Mouse (Mus musculus) mature B cell (primary cell): ENCODE data around the gene Clec2i.
"Not testable (repeated sequence)": the region's sequence is repeated elsewhere in the genome, so short reads cannot be mapped to it uniquely, and the experiment has no call there.

Experiments
- in situ Hi-C: fragments of 300-500 bp; cut with MboI; formaldehyde crosslinking; loops from 2 replicates; pipeline ENCODE4 v1.14.3; 2019

Gene Clec2i

DNA sequence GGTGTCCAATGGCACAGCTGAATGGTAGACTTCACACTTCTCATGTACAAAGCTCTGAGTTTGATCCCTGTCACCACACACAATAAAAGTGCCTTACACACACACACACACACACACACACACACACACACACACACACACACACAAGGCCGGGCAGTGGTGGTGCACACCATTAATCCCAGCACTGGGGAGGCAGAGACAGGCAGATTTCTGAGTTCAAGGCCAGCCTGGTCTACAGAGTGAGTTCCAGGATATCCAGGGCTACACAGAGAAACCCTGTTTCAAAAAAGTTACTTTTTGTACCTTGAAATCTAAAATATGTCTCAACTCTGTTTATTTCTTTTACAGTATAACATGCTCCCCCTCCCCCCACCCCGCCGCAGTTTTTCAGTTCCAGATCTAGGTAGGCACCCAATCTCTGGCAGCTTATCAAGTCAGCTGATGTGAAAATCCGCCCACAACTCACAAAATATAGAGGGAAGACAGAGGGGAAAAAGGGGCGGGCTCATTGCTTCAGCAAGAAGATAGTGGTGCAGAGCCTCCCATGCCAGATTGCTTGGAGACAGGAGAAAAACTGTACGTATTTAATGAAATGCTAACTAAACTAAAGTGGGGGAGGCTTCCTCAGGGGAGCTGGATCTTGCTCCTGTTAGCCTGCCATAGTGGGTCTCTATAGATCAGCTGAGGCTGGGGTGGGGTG lies at the start of gene Clec2i:
Gene Clec2i, plus strand, starts transcription at position 498 of the 700 bp plus-strand sequence.
- in situ Hi-C loops: not testable (repeated sequence)

DNA sequence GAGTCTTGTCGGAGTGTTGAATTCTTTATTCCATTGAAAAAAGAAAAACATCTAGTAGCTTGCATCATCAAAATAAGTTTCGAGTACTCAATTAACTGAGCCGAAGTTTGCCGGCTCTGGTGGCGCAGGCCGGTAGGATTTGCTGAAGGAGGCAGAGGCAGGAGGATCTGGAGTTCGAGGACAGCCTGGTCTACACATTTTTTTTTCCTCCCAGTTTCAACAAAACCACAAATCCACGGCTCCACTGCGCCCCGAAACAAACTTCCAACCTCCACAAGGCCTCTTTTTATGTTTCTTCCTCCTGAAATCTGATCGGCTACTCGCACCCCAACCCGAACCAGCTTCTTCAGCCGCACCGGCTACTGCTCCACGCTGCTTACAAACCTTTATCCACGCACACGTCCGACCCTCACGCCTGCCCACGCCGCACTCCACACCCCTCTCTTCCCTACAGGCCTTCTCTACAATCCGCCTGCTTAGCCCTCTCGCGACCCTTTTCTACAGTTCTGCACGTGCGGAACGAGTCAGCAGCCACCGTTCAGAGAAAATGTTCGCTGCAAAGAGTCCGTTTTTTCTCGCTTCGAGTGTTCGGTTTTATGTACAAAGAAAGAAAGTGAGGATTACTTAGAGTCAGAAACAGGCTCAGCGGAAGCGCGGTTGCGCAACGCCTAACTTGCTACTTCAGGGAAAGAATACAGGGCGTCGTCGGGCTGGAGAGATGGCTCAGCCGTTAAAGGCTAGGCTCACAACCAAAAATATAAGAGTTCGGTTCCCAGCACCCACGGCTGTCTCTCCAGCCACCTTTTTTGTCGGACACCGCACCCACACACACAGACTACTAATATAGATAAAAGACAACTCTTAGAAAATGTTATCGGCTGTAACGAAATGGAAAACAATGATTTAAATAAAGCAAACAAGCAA lies 48.8 kb upstream of the Clec2i start:
- in situ Hi-C loops: no loop called here

DNA sequence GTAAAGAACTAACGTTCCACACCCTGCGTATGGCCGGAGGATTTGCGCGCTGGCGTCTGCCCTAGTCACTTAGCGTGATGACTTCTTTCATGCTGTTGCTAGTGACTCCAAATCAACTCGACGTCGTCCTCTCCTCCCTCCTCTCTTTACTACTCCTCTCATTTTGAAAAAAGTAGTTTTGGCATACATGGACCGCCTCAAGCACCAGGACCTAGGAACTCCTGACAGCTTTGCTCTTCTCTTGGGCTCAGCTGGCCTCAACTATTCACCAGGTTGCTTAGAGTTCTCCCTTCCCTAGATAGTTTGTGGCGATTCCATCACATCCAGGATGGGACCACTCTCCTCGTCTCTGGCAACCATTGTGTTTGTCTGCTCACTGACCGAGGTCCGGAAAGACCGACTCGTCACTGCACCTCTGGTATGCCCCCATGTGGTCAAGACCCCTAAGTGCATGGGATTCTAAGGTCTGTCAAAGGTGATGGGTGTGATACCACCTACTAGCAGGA lies 48.1 kb upstream of the Clec2i start:
- in situ Hi-C loops: no loop called here

DNA sequence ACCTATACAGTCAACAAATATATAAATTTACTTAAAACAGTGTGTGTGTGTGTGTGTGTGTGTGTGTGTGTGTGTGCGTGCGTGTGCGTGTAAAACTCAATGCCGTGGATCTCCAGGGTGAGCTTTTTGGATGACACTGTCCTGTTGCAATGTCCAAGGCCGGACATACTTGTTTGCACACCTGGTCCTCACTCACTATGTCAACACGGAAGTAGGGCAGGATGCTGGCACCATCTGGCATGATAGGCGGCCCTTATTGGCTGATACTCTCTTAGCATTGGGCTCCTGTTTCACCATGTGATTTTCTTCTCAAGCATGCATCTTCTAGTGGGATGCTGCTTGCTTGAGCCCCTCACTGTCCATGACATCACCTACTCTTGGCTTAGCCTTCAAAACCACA lies 47.5 kb upstream of the Clec2i start:
- in situ Hi-C loops: loop anchor here (5.0 to 10.0 kb wide), 3 partner anchors 38 to 235 kb away; no protein-coding TSS in a partner anchor

DNA sequence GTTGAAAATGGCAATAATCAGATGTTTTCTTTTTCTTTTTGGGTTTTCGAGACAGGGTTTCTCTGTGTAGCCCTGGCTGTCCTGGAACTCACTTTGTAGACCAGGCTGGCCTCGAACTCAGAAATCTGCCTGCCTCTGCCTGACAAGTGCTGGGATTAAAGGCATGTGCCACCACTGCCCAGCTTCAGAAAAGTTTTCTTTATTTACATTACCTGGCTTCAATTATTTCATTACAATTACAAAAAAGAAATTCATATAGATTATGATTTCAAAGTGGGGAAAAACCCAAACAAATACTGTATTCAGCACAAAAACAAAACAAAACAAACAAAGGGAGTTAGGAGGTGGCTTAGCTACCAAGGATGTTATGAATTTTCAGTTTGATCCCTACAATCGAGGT lies 46.7 kb upstream of the Clec2i start:
- in situ Hi-C loops: loop anchor here (5.0 to 10.0 kb wide), 3 partner anchors 38 to 236 kb away; no protein-coding TSS in a partner anchor

DNA sequence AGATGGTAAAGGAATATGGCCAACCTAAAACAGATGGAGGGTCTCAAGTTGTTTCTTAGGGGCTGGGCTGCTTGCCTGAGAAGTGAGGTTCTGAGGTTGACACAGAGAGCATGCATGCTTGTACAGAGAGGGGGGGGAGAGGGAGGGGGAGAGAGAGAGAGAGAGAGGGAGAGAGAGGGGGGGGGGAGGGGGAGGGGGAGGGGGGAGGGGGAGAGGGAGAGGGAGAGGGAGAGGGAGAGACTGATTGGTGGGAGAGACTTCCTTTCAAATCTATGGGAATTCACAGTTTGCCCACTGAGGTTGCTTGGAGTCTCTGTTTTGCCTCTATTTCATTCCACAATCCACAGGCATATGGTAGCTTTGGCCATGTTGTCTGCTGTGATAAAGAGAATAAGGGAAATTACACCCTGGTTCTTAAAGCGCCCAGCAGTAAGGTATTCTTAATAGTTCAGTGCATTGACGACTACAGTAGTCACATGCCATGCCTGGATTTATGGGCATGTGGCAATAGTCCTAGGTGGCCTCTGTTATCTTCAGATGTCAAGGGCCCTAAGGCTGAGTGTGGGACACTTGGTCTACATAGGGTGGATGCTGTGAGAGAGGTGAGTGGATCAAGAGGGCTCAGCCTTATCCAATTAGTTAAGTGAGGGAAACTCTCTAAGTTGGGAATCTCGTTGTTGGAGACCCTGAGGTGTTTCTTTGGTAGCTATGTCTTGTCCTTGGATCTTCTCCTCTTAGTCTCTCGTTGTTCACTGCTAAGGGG lies 45.9 kb upstream of the Clec2i start:
- in situ Hi-C loops: loop anchor here (5.0 to 10.0 kb wide), 3 partner anchors 39 to 237 kb away; no protein-coding TSS in a partner anchor

DNA sequence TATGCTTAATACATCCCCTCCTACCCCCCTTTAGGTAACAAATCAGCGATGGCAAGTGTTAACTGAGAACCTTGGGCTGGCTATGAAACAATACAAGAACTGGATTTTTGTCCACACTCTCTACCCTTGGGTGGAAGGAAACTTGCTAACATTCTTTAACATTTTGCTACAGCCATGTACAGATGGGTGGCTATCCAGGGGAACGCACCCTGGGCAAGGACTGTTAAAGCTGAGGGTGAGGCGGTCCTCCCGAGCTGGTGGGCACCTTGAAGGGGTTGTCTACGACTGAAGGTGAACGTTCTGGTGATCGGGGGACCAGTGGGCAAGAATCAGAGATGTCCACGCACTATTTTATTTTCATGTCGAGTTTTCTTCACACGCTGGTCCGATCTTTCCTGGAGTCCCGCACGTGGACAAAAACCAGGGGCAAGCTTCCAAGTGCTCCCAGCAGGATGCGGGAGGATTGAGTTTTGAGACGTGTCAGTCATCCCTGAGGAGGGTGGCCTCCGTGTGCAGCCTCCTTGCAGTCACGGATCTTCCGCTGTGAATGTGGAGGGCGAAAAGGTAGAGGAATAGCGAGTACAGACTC lies 44.9 kb upstream of the Clec2i start:
- in situ Hi-C loops: loop anchor here (5.0 to 10.0 kb wide), 3 partner anchors 40 to 238 kb away; no protein-coding TSS in a partner anchor

DNA sequence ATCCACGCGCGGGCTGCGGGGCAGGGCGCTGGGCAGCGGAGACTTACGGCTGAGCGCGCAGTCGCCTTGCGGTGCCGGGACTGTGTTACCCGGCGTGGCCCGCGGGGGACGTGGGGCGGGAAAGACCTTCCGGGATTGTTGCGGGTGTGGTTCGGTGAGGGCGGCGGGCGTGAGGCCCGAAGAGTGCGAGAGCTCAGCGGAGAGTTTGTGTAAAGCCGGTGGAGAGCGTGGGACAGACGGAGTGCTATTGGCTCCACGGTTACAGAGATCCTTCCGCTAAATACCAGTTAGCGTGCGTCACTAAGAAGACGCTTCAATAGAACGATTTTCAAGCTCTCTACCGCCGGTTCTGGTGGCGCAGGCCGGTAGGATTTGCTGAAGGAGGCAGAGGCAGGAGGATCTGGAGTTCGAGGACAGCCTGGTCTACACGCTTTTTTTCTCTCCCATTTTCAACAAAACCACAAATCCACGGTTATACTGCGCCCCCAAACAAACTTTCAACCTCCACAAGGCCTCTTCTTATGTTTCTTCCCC lies 44.4 kb upstream of the Clec2i start:
- in situ Hi-C loops: loop anchor here (5.0 to 10.0 kb wide), 3 partner anchors 41 to 238 kb away; no protein-coding TSS in a partner anchor

DNA sequence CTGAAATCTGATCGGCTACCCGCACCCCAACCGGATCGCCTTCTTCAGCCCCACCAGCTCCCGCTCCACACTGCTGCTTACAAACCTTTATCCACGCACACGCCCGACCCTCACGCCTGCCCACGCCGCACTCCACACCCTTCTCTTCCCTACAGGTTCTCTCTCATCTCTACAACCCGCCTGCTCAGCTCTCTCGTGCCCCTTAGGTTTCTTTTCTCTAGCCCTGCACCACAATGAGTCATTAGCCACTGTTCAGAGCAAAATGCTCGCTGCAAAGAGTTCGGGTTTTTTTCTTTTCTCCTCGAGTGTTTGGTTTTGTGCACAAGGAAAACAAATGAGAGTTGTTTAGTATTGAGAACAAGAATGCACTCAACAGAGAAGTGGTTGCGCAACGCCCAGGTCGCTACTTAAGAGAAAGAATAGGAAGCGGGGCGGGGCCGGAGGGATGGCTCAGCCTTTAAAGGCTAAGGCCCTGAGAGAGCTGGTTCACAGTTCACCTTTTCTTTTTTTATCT lies 43.9 kb upstream of the Clec2i start:
- in situ Hi-C loops: loop anchor here (5.0 to 10.0 kb wide), 3 partner anchors 41 to 239 kb away; no protein-coding TSS in a partner anchor

DNA sequence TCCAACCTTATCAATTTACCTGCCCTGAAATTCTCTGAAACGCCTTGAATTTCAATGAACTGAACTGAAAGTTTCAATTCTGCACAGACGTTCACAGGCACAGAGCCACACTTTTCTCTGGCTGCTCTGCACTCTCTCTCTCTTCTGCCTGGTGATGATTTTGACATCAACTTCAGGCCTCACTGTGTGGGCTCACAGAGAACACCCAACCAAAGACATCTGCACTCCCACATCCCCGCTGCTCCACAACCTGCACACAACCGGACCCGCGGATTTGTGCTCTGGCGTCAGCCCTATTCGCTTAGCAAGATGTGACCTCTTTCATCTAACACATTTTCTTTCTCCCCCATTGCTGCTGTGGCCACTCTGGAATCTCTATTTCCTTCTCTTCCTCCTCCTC lies 43.3 kb upstream of the Clec2i start:
- in situ Hi-C loops: loop anchor here (5.0 to 10.0 kb wide), 3 partner anchors 42 to 239 kb away; no protein-coding TSS in a partner anchor

DNA sequence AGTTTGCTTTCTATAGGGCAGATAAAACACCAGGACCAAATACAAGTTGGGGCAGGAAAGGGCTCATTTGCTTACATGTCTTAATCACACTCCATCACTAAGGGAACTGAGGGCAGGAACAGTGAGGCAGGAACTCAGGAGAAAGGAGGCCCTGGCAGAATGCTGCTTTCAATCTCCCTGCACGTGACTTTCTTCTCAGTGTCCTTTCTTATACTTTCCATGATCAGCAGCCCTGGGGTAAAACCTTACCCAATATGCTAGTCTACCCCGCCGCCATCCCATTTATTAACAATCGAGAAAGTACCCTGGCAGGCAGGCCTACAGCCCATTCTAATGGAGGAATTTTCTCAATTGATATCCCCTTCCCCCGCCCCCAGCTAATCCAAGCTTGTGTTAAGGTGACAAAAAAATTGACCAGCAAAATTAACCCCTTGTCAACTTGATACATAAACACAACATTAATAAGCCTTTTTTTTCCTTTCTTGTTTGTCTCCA lies 42.8 kb upstream of the Clec2i start:
- in situ Hi-C loops: loop anchor here (5.0 to 10.0 kb wide), 3 partner anchors 42 to 240 kb away; no protein-coding TSS in a partner anchor

DNA sequence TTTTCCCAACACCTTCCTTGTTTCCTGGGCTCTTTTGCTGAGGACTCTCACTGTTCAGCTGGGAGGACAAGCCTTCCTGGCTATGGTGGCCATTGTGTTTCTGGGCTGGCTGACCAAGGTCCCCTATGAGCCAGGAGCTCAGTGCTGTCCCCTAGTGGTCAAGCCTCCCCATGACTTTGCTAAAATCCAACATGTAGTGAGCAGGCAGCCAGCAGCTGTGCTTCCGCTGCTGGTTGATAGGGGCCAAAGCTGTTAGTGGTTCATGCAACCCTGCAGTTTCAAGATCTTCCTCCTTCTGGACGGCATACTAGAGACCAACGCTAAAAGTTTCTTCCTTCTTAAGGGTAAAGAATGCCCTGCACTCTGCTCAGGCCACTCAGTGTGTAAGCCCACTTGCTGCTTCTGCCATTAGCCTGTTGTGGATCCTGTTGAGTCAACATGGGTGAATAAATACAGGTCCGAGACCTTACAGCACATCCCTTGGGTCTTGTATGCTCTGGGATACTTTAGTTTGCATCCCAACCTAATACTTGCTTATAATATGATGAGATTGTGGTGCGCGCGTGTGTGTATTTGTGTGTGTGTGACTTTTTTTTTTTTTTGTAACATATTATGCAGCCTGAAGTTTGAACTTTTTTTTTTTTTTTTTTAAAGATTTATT lies 41.9 kb upstream of the Clec2i start:
- in situ Hi-C loops: loop anchor here (10.0 kb wide), 1 partner anchor 241 kb away; no protein-coding TSS in a partner anchor

DNA sequence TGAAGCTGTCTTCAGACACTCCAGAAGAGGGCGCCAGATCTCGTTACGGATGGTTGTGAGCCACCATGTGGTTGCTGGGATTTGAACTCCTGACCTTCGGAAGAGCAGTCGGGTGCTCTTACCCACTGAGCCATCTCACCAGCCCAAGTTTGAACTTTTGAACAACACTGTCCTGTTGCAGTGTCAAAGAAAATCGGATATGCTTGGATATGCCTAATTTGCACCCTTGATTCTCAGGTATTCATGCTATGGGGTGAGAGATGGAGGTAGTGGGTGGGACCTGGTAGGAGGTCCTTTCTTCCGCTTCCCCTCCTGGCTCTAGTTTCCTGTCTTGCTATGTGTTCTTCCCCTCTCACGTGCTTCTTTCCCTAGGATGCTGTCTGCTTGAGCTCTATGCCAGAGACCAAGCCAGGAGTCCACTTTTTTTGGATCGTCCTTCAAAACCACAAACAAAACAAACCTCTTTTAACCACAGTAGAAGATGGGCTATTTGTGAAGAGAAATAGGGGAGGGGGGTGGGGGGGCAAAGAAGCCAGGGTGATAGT lies 41.3 kb upstream of the Clec2i start:
- in situ Hi-C loops: loop anchor here (10.0 kb wide), 1 partner anchor 241 kb away; no protein-coding TSS in a partner anchor

DNA sequence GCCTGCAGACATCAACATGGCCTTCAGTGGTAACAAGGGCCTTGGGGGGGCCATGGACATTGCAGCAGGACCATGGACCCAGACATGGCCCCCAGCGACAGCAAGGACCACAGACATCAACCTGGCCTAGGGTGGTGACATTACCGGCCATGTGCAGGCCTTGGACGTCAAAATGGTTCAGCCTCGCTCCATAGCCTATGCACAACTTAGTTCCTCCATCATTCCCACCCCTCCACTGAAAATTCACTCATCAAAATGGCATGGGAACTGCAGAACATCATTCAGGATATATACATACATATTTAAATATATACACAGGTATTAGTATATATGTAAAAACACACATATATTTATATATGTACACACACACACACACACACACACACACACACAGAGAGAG lies 40.0 kb upstream of the Clec2i start:
- in situ Hi-C loops: loop anchor here (10.0 kb wide), 1 partner anchor 243 kb away; no protein-coding TSS in a partner anchor

DNA sequence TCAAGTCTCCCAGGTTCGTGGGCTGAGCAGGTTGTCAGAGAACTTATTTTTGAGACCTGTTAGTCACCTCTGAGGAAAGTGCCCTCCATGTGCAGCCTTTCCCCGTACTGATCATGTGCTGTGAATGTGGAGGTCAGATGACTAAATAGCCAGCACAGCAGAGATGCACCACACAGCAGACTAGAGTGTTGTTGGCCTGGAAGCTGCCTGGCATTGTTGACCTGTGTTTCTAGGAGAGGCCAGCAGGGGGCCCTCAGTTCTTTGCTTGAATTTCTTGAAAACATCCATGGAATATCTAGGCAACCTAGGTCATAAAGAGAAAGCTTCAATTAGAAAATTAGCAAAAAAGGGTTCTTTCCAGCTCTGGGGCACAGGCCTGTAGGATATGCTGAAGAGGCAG lies 37.5 kb upstream of the Clec2i start:
- in situ Hi-C loops: loop anchor here (5.0 to 10.0 kb wide), 3 partner anchors 245 to 392 kb away; partner anchors contain the start of gene Clec2d

DNA sequence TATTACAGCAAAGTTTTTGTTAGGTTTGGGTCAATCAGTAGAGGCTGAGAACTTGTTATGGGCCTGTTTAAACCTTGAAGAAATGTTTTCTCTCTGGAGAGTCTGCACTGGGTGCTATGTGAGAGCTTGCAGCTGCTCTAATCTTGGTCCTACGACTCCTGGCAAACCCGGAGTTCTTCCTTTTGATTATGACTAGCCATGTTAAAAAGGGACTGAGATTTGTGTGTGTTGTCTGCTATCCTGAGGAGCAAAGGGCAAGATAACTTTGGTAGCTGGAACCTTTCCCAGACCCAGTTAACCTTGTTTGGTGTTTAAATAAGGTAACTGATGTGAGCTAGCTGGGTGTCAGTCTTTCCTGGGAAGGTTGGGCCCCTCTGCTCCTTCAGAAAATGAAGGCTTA lies 36.7 kb upstream of the Clec2i start:
- in situ Hi-C loops: loop anchor here (5.0 to 10.0 kb wide), 2 partner anchors 334 to 392 kb away; partner anchors contain the start of gene Clec2d

DNA sequence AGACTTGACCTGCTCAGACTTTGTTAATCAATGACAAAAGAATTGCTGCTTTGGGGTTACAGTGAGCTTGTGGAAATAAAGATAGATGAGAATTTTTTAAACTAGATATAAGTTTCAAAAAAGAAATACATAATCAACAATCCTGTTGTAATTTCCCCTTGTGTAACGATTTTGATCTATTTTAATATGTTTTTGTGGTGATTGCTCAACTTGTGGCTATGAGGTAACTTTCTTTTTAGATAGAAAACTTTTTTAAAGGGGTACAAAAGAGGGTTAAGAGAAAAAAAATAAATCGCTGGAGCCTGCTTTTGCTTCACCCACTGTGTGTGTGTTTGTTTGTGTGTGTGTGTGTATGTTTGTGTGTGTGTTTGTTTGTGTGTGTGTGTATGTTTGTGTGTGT lies 36.2 kb upstream of the Clec2i start:
- in situ Hi-C loops: loop anchor here (5.0 to 10.0 kb wide), 2 partner anchors 334 to 391 kb away; partner anchors contain the start of gene Clec2d

DNA sequence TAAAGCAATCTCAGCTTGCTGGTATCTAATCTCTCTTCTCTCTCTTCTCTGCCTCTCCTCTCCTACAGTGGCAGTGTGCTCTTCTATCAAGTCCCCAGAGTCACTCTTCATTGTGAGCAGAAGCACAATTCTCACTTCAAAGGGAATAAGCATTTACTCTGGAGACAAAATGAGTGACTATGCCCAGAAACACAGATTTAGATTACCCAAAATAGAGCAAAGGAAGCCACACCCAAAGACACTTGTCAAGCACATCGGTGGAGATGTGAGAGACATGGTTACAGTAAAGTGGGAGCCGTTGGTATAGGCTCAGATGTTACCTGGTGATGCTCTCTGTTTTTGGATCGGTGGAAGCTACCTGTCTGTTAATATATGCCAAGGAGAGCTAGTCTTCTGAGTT lies 34.6 kb upstream of the Clec2i start:
- in situ Hi-C loops: loop anchor here (5.0 to 10.0 kb wide), 2 partner anchors 332 to 390 kb away; partner anchors contain the start of gene Clec2d
